Mouse (Mus musculus) embryonic facial prominence, embryonic 10.5 days (tissue): ENCODE data around the gene Zbtb24. TPM values are rescaled to one million over a fixed set of nuclear protein-coding genes. Genes with fewer than 3 reads are reported as not detected.

Source experiments
- DNase-seq: peaks from one replicate; pipeline ENCODE4 v3.0.0-alpha.2; 2017; ENCODE audit warnings: low spot score
- H3K27ac ChIP-seq: fragments of 300-500 bp; sonication (generic); replicated peaks from 2 replicates; pipeline ENCODE4 v1.5.1; 2016; ENCODE audit warnings: mild to moderate bottlenecking
- H3K27me3 ChIP-seq: fragments of 300-500 bp; sonication (generic); replicated peaks from 2 replicates; pipeline ENCODE4 v1.6.1; 2016; ENCODE audit warnings: low read depth, mild to moderate bottlenecking; ENCODE audit not compliant: poor library complexity, severe bottlenecking
- H3K36me3 ChIP-seq: fragments of 300-500 bp; sonication (generic); replicated peaks from 2 replicates; pipeline ENCODE4 v1.6.1; 2016; ENCODE audit warnings: mild to moderate bottlenecking, moderate library complexity
- H3K4me1 ChIP-seq: fragments of 300-500 bp; sonication (generic); 2 replicates; pipeline ENCODE4 v1.6.1; 2016
- H3K4me3 ChIP-seq: fragments of 300-500 bp; sonication (generic); 2 replicates; pipeline ENCODE4 v1.5.1; 2016; ENCODE audit warnings: mild to moderate bottlenecking, moderate library complexity
- H3K9me3 ChIP-seq: fragments of 300-500 bp; sonication (generic); 2 replicates; pipeline ENCODE4 v1.6.1; 2016; ENCODE audit warnings: mild to moderate bottlenecking
- WGBS: fragments of 180-500 bp; shearing (Covaris S2); methylation state at CpG from one replicate; pipeline ENCODE4 v1.1.7; 2016; 5-methylcytosine and 5-hydroxymethylcytosine counted together
- polyA plus RNA-seq: library from polyadenylated mRNA; unstranded; fragments of >200 nt; fragmentation: Nextera tagmentation; extraction: Ambion mirVana; gene quantifications from 2 replicates; pipeline ENCODE4 v1.2.1, GENCODE M21; 2016

Zbtb24 gene
- polyA plus RNA-seq, 1 experiment from 2014 or later: 18.5 TPM

GRCm38 (mm10) chr10:41448216-41448615 is 2.0 kb upstream of the Zbtb24 start:
- WGBS: 79% methylated on average over 1 of the region's 1 CpGs
- no peak for DNase-seq
- H3K36me3 ChIP-seq: peaks cover 17% of the 10 kb centered on the region

GRCm38 (mm10) chr10:41449684-41450083 is 499 bp upstream of the Zbtb24 start:
- no peaks in the 10 kb centered on the region for H3K27me3 ChIP-seq
- DNase-seq: peak; percentile 39
- H3K9me3 ChIP-seq: no peaks in the 10 kb centered on the region
- 12% methylated on average over 14 of the region's 14 CpGs for WGBS
- peak overlapping the region; percentile 81 for H3K4me3 ChIP-seq
- peaks cover 31% of the 10 kb centered on the region for H3K36me3 ChIP-seq
- peak overlapping the region; percentile 87 for H3K27ac ChIP-seq
- H3K4me1 ChIP-seq: peaks cover 26% of the 10 kb centered on the region

More at GRCm38 (mm10) chr10:41448216-41448615, 2.0 kb upstream of the Zbtb24 start:
- Histone ChIP-seq H3K9me3 (no peaks in the 10 kb centered on the region), H3K27me3 (no peaks in the 10 kb centered on the region), H3K4me3 (no peak overlapping the region), H3K4me1 (peaks cover 23% of the 10 kb centered on the region), H3K27ac (no peak overlapping the region)

- Histone ChIP-seq H3K27me3 (no peaks in the 10 kb centered on the region), H3K9me3 (no peaks in the 10 kb centered on the region), H3K4me3 (peak overlapping the region; percentile 81), H3K36me3 (peaks cover 42% of the 10 kb centered on the region), H3K4me1 (peaks cover 26% of the 10 kb centered on the region), H3K27ac (peak overlapping the region; percentile 87)
- 57% methylated on average over 18 of the region's 18 CpGs for WGBS
- no peak for DNase-seq
Observed at GRCm38 (mm10) chr10:41450780-41451522, 768 bp downstream of the Zbtb24 start.

GRCm38 (mm10) chr10:41451656-41452055 is 1.5 kb downstream of the Zbtb24 start:
- Histone ChIP-seq H3K4me3 (peak overlapping the region; percentile 81; the same call in 1 of the 2 replicates), H3K9me3 (no peaks in the 10 kb centered on the region), H3K27me3 (no peaks in the 10 kb centered on the region), H3K36me3 (peaks cover 49% of the 10 kb centered on the region), H3K27ac (no peak overlapping the region), H3K4me1 (peaks cover 26% of the 10 kb centered on the region)
- 89% methylated on average over 9 of the region's 9 CpGs for WGBS
- DNase-seq: no peak

GRCm38 (mm10) chr10:41452791-41453190 is 2.6 kb downstream of the Zbtb24 start:
- Histone ChIP-seq H3K36me3 (peaks cover 56% of the 10 kb centered on the region), H3K4me3 (no peak overlapping the region), H3K27ac (no peak overlapping the region), H3K27me3 (no peaks in the 10 kb centered on the region), H3K4me1 (peaks cover 26% of the 10 kb centered on the region), H3K9me3 (no peaks in the 10 kb centered on the region)
- WGBS: 92% methylated on average over 3 of the region's 3 CpGs
- no peak for DNase-seq

GRCm38 (mm10) chr10:41459990-41460389 is 9.8 kb downstream of the Zbtb24 start:
- H3K9me3 ChIP-seq: no peaks in the 10 kb centered on the region

GRCm38 (mm10) chr10:41460501-41460900 is 10.3 kb downstream of the Zbtb24 start:
- Histone ChIP-seq H3K4me1 (peaks cover 3% of the 10 kb centered on the region), H3K27ac (no peak overlapping the region), H3K9me3 (no peaks in the 10 kb centered on the region), H3K4me3 (no peak overlapping the region), H3K36me3 (peaks cover 76% of the 10 kb centered on the region), H3K27me3 (no peaks in the 10 kb centered on the region)
- DNase-seq: no peak
- WGBS: 24% methylated on average over 2 of the region's 2 CpGs

More at GRCm38 (mm10) chr10:41459990-41460389, 9.8 kb downstream of the Zbtb24 start:
- H3K4me3 ChIP-seq: no peak overlapping the region
- DNase-seq: no peak
- WGBS: 79% methylated on average over 4 of the region's 4 CpGs
- H3K27me3 ChIP-seq: no peaks in the 10 kb centered on the region
- H3K36me3 ChIP-seq: peaks cover 77% of the 10 kb centered on the region
- peaks cover 3% of the 10 kb centered on the region for H3K4me1 ChIP-seq
- H3K27ac ChIP-seq: no peak overlapping the region

GRCm38 (mm10) chr10:41461057-41461722 is 11.0 kb downstream of the Zbtb24 start:
- Histone ChIP-seq H3K27me3 (no peaks in the 10 kb centered on the region), H3K9me3 (no peaks in the 10 kb centered on the region), H3K4me3 (no peak overlapping the region), H3K27ac (no peak overlapping the region), H3K4me1 (peaks cover 3% of the 10 kb centered on the region), H3K36me3 (peaks cover 75% of the 10 kb centered on the region)
- no peak for DNase-seq
- WGBS: 88% methylated on average over 3 of the region's 3 CpGs

GRCm38 (mm10) chr10:41464401-41464955 is 14.3 kb downstream of the Zbtb24 start:
- 52% methylated on average over 15 of the region's 15 CpGs for WGBS
- H3K4me1 ChIP-seq: peaks cover 3% of the 10 kb centered on the region
- H3K27ac ChIP-seq: no peak overlapping the region
- no peak overlapping the region for H3K4me3 ChIP-seq
- no peak for DNase-seq
- no peaks in the 10 kb centered on the region for H3K9me3 ChIP-seq
- H3K36me3 ChIP-seq: peaks cover 61% of the 10 kb centered on the region
- H3K27me3 ChIP-seq: no peaks in the 10 kb centered on the region

- H3K9me3 ChIP-seq: no peaks in the 10 kb centered on the region
- no peak overlapping the region for H3K4me3 ChIP-seq
- peaks cover 42% of the 10 kb centered on the region for H3K36me3 ChIP-seq
- 41% methylated on average over 6 of the region's 6 CpGs for WGBS
- DNase-seq: no peak
- no peak overlapping the region for H3K27ac ChIP-seq
- H3K4me1 ChIP-seq: no peaks in the 10 kb centered on the region
- H3K27me3 ChIP-seq: no peaks in the 10 kb centered on the region
Observed at GRCm38 (mm10) chr10:41467325-41467724, 17.1 kb downstream of the Zbtb24 start.

GRCm38 (mm10) chr10:41470693-41471092 is 20.5 kb downstream of the Zbtb24 start:
- H3K27ac ChIP-seq: no peak overlapping the region
- H3K4me3 ChIP-seq: no peak overlapping the region
- H3K9me3 ChIP-seq: no peaks in the 10 kb centered on the region
- WGBS: 86% methylated on average over 3 of the region's 3 CpGs
- DNase-seq: no peak
- peaks cover 11% of the 10 kb centered on the region for H3K4me1 ChIP-seq
- peaks cover 19% of the 10 kb centered on the region for H3K36me3 ChIP-seq
- no peaks in the 10 kb centered on the region for H3K27me3 ChIP-seq

GRCm38 (mm10) chr10:41472534-41472933 is 22.4 kb downstream of the Zbtb24 start:
- Histone ChIP-seq H3K36me3 (peaks cover 6% of the 10 kb centered on the region; the same call in 1 of the 2 replicates), H3K27ac (no peak overlapping the region), H3K9me3 (no peaks in the 10 kb centered on the region), H3K4me1 (peaks cover 29% of the 10 kb centered on the region), H3K27me3 (no peaks in the 10 kb centered on the region), H3K4me3 (no peak overlapping the region)
- no peak for DNase-seq
